Mouse (Mus musculus): Measurements from ENCODE around the gene Hpca.

- TF ChIP-seq GATA1 (IDR thresholded peaks at IDR 0.05; ENCODE audit: borderline replicate concordance, low read length) (no peak), FLI1 (IDR thresholded peaks at IDR 0.05; ENCODE audit: low read length) (no peak)
These were observed 42.7 kb downstream of the Hpca start for GRCm38 (mm10) chr4:129079126-129079525.

Data from megakaryocyte, embryonic 14.5 days (primary cell).